Mouse (Mus musculus) liver, embryonic 16.5 days (tissue): ENCODE measurements around the gene Cep104. TPM values are rescaled to one million over a fixed set of nuclear protein-coding genes. Genes with fewer than 3 reads are reported as not detected.

Source experiments
- ATAC-seq: fragments of 200-750 bp; cut with Nextera tagmentation; 2 replicates; pipeline ENCODE4 v1.8.0; 2017; ENCODE audit warnings: low read depth, mild to moderate bottlenecking, moderate number of reproducible peaks, moderate library complexity
- H3K27ac ChIP-seq: fragments of 300-500 bp; sonication (generic); 2 replicates; pipeline ENCODE4 v1.5.1; 2014; ENCODE audit warnings: mild to moderate bottlenecking, low read length
- H3K27me3 ChIP-seq: fragments of 300-500 bp; sonication (generic); 2 replicates; pipeline ENCODE4 v1.6.1; 2014; ENCODE audit warnings: low read depth, low read length, mixed read lengths; ENCODE audit not compliant: control insufficient read depth, insufficient read depth
- H3K36me3 ChIP-seq: fragments of 300-500 bp; sonication (generic); 2 replicates; pipeline ENCODE4 v1.6.1; 2014; ENCODE audit warnings: mild to moderate bottlenecking; ENCODE audit not compliant: control insufficient read depth, insufficient read depth
- H3K4me1 ChIP-seq: fragments of 300-500 bp; sonication (generic); 2 replicates; pipeline ENCODE4 v1.6.1; 2014; ENCODE audit warnings: low read depth, low read length, mixed read lengths; ENCODE audit not compliant: control insufficient read depth
- H3K4me2 ChIP-seq: fragments of 300-500 bp; sonication (generic); 2 replicates; pipeline ENCODE4 v1.6.1; 2014; ENCODE audit warnings: low read depth, low read length, mixed read lengths
- H3K4me3 ChIP-seq: fragments of 300-500 bp; sonication (generic); 2 replicates; pipeline ENCODE4 v1.5.1; 2014; ENCODE audit warnings: low read depth, mild to moderate bottlenecking, low read length
- H3K9ac ChIP-seq: fragments of 300-500 bp; sonication (generic); 2 replicates; pipeline ENCODE4 v1.6.1; 2014; ENCODE audit warnings: low read depth, low read length
- H3K9me3 ChIP-seq: fragments of 300-500 bp; sonication (generic); replicated peaks from 2 replicates; pipeline ENCODE4 v1.6.1; 2016; ENCODE audit warnings: low read length; ENCODE audit not compliant: control insufficient read depth
- WGBS: fragments of 180-500 bp; shearing (Covaris S2); extraction: QIAGEN DNeasy Blood & Tissue Kit; methylation state at CpG from one replicate; pipeline ENCODE4 v1.1.7; 2014; ENCODE audit not compliant: insufficient replicate concordance; 5-methylcytosine and 5-hydroxymethylcytosine counted together
- polyA plus RNA-seq: library from polyadenylated mRNA; unstranded; fragments of >200 nt; fragmentation: Nextera tagmentation; extraction: Ambion mirVana; gene quantifications from 2 replicates; pipeline ENCODE4 v1.2.1, GENCODE M21; 2015

Cep104 gene
- polyA plus RNA-seq, 1 experiment from 2014 or later: 5.3 TPM

DNA sequence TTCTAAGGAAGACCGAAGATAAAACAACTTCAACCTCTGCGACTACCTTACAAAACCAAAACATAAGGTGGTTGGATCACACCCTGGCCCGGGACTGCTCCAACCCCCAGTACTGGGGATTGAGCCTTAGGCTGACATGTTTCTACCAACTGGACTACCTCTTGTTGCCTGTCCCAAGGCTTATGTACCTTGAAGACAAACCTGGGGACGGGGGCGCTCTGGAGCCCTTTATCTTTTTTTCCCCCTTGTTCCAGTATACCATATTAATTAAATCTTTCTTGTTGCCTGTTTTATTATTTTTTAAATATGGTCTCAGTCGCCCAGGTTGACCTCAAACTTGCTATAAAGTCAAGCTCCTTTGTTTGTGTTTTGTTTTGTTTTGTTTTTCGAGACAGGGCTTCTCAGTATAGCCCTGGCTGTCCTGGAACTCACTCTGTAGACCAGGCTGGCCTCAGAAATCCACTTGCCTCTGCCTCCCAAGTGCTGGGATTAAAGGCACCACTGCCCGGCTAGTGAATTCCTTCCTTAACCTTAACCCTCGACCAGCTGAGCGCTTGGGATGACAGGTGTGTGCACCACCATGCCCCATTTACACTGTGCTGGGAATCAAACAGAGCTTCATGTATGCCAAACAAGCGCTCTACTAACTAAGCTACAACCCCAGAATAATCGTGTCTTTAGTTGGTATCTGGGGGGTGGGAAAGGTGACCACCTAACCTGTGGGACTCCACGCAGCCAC lies 36.1 kb downstream of the Cep104 start:
- peak overlapping the region; percentile 91 for H3K9ac ChIP-seq
- H3K36me3 ChIP-seq: peaks cover 12% of the 10 kb centered on the region
- H3K4me2 ChIP-seq: peak overlapping the region; percentile 87
- peaks cover 20% of the 10 kb centered on the region for H3K4me1 ChIP-seq
- ATAC-seq: peak; percentile 32
- peak overlapping the region; percentile 52 for H3K27ac ChIP-seq
- H3K9me3 ChIP-seq: no peaks in the 10 kb centered on the region
- WGBS: 24% methylated on average over 13 of the region's 13 CpGs
- no peaks in the 10 kb centered on the region for H3K27me3 ChIP-seq
- peak overlapping the region; percentile 97 for H3K4me3 ChIP-seq

DNA sequence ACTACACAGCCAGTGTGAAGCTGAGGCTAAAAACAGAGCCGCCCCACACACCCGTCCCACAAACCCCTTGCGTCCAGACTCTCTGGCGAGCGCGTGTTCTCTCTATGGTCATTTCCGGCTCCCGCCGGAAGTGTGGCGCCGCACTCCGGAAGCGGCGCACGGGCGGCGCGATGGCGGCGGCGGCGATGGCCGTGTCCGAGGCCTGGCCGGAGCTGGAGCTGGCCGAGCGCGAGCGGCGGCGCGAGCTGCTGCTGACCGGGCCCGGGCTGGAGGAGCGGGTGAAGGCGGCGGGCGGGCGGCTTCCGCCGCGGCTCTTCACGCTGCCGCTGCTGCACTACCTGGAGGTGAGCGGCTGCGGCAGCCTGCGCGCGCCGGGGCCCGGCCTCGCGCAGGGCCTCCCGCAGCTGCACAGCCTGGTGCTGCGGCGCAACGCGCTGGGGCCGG lies 36.7 kb downstream of the Cep104 start, which contains the start of gene Lrrc47:
Gene Lrrc47, plus strand, starts transcription at position 86 of the 444 bp plus-strand sequence.
- H3K4me1 ChIP-seq: peaks cover 20% of the 10 kb centered on the region
- ATAC-seq: peak; percentile 92
- H3K27ac ChIP-seq: peak within 1 kb of the TSS; percentile 74
- H3K9ac ChIP-seq: peak within 1 kb of the TSS; percentile 91
- no peaks in the 10 kb centered on the region for H3K9me3 ChIP-seq
- H3K36me3 ChIP-seq: peaks cover 18% of the 10 kb centered on the region
- peak within 1 kb of the TSS; percentile 87 for H3K4me2 ChIP-seq
- H3K27me3 ChIP-seq: no peaks in the 10 kb centered on the region
- H3K4me3 ChIP-seq: peak within 1 kb of the TSS; percentile 97
- WGBS: under 1% methylated on average over 49 of the region's 59 CpGs

DNA sequence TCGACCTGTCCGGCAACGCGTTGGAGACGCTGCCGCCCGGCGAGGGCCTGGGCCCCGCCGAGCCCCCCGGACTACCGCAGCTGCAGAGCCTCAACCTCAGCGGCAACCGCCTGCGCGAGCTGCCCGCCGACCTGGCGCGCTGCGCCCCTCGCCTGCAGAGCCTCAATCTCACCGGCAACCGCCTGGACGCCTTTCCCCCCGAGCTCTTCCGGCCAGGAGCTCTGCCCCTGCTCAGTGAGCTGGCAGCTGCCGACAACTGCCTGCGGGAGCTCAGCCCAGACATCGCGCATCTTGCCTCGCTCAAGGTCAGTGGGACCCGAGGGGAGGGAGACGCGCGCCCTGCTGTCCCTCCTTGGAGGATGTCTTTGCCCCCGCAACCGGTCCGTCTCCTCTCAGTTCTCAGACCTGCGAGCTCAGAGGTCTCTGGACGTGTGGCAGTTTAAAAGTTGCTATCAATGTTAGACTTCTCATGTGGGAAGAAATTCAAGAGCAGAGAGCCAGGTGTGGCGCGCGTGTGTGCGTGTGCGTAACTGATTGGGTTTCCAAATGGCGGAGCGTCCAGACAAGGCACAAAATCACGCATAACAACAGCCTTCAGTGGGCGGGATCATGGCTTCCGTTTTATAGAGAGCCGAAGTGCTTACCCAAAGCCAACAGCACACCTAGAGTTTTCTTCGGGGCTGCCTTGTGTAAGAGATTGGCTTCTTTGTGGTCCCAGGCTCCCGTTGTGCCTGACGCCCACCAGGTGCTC lies 37.3 kb downstream of the Cep104 start:
- Histone ChIP-seq H3K36me3 (peaks cover 24% of the 10 kb centered on the region), H3K9ac (peak overlapping the region; percentile 91), H3K4me2 (peak overlapping the region; percentile 87), H3K9me3 (no peaks in the 10 kb centered on the region), H3K4me3 (peak overlapping the region; percentile 97), H3K27me3 (no peaks in the 10 kb centered on the region), H3K4me1 (peaks cover 20% of the 10 kb centered on the region), H3K27ac (peak overlapping the region; percentile 74)
- WGBS: under 1% methylated on average over 55 of the region's 55 CpGs
- peak; percentile 2; the same call in 1 of the 2 replicates for ATAC-seq

DNA sequence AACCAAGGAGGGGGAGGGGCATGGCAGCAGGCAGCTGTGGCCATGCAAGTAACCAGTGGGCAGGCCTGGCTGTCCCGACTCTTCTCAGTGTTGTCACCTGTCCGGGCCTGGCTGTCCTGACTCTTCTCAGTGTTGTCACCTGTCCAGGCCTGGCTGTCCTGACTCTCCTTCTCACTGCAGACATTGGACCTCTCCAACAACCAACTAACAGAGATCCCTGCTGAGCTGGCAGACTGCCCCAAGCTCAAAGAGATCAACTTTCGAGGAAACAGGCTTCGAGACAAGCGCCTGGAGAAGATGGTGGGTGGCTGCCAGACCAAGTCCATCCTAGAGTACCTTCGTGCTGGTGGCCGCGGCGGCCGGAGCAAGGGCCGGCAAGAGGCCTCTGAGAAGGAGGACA lies 40.5 kb downstream of the Cep104 start:
- Histone ChIP-seq H3K9ac (no peak overlapping the region), H3K9me3 (no peaks in the 10 kb centered on the region), H3K4me2 (no peak overlapping the region), H3K27ac (no peak overlapping the region), H3K36me3 (peaks cover 37% of the 10 kb centered on the region), H3K4me3 (no peak overlapping the region), H3K4me1 (peaks cover 20% of the 10 kb centered on the region), H3K27me3 (no peaks in the 10 kb centered on the region)
- 82% methylated on average over 11 of the region's 11 CpGs for WGBS
- ATAC-seq: no peak

DNA sequence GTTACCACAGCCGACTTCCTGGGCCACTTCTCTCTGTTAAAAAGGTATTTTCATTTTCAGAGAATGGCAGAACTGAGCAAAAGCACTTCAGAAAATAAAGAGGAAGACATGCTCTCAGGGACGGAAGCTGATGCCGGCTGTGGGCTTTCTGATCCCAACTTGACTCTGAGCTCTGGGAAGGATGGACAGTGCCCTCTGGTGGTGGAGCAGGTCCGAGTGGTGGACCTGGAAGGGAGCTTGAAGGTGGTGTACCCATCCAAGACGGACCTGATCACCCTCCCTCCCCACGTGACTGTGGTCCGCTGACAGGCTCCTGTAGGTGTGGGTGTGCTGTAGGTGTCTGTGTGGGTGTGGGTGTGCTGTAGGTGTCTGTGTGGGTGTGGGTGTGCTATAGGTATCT lies 44.6 kb downstream of the Cep104 start:
- Histone ChIP-seq H3K36me3 (peaks cover 61% of the 10 kb centered on the region), H3K4me1 (peaks cover 26% of the 10 kb centered on the region), H3K9ac (no peak overlapping the region), H3K27ac (no peak overlapping the region), H3K4me3 (no peak overlapping the region), H3K4me2 (no peak overlapping the region), H3K9me3 (no peaks in the 10 kb centered on the region), H3K27me3 (no peaks in the 10 kb centered on the region)
- no peak for ATAC-seq
- 57% methylated on average over 7 of the region's 7 CpGs for WGBS

DNA sequence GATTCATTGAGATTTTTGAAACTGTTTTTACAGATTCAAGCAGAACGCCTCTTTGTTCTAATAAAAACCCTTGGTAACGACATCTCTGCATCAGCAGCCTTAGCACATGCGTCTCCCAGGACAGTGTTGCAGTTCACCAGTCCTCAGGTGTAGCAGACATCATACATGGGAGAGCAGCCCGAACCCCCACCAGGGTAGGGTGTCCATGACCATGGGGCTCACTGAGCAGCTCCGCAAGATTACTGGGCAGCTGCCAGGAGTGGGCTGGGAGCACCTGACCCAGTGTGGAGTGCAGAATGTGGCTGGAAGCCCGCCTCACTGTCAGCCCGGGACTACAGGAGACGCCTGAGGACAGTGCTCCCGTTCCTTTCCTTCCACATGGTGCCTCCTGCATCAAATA lies 46.4 kb downstream of the Cep104 start:
- Histone ChIP-seq H3K4me2 (no peak overlapping the region), H3K4me1 (peaks cover 37% of the 10 kb centered on the region)

DNA sequence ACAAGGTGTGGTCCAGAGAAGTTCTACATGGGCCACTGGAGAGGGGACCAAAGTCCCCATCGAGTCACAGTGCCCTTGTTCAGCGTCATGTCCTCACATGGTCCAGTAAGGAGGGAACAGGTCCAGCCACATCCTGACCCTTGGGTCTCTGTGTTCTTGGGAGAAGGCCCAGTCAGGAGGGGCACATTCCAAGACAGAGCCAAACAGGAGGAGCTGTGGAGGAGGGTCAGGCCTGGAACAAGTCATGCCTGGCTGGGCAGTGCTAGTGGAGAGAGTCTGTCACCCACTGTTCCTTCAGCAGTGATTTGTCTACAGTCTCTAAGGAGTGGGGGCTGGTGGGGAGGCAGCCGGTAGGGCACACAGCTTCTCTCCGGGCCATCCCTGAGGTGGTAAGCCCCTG lies 47.4 kb downstream of the Cep104 start:
- WGBS: 72% methylated on average over 4 of the region's 4 CpGs
- H3K4me1 ChIP-seq: peaks cover 47% of the 10 kb centered on the region
- H3K4me3 ChIP-seq: peak overlapping the region; percentile 93
- H3K9me3 ChIP-seq: no peaks in the 10 kb centered on the region
- no peak for ATAC-seq
- H3K27me3 ChIP-seq: no peaks in the 10 kb centered on the region
- H3K27ac ChIP-seq: peak overlapping the region; percentile 93
- H3K9ac ChIP-seq: peak overlapping the region; percentile 95
- H3K4me2 ChIP-seq: peak overlapping the region; percentile 94
- peaks cover 39% of the 10 kb centered on the region for H3K36me3 ChIP-seq

More for the DNA sequence above, 46.4 kb downstream of the Cep104 start:
- WGBS: 79% methylated on average over 9 of the region's 9 CpGs
- Histone ChIP-seq H3K9ac (no peak overlapping the region), H3K4me3 (no peak overlapping the region), H3K27me3 (no peaks in the 10 kb centered on the region), H3K27ac (peak overlapping the region; percentile 93), H3K9me3 (no peaks in the 10 kb centered on the region), H3K36me3 (peaks cover 48% of the 10 kb centered on the region)
- ATAC-seq: no peak

DNA sequence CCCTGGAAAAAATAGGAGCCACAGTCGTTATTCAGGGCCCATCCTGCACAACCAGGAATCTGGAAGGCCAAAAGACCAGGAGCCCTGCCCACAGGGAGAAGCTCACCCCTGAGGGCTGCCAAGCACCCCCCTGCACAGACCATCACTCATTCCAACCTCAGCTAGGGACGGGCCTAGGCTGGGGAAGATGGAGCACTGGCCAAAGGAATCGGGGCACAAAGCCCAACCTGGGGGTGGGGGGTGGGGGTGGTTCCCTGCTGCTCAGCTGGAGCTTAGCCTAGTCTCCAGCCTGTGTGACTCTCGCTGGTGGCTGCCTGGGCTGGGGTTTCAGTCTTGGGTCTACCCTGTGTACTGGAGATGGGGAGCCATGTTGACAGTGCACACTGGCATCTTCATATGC lies 47.9 kb downstream of the Cep104 start:
- peaks cover 37% of the 10 kb centered on the region for H3K36me3 ChIP-seq
- no peak for ATAC-seq
- H3K4me3 ChIP-seq: peak overlapping the region; percentile 93
- H3K27ac ChIP-seq: peak overlapping the region; percentile 93
- H3K4me1 ChIP-seq: peaks cover 51% of the 10 kb centered on the region
- peak overlapping the region; percentile 94 for H3K4me2 ChIP-seq
- WGBS: 47% methylated on average over 4 of the region's 4 CpGs
- H3K9me3 ChIP-seq: no peaks in the 10 kb centered on the region
- peak overlapping the region; percentile 95 for H3K9ac ChIP-seq
- H3K27me3 ChIP-seq: no peaks in the 10 kb centered on the region
